In the genomic region with DNA sequence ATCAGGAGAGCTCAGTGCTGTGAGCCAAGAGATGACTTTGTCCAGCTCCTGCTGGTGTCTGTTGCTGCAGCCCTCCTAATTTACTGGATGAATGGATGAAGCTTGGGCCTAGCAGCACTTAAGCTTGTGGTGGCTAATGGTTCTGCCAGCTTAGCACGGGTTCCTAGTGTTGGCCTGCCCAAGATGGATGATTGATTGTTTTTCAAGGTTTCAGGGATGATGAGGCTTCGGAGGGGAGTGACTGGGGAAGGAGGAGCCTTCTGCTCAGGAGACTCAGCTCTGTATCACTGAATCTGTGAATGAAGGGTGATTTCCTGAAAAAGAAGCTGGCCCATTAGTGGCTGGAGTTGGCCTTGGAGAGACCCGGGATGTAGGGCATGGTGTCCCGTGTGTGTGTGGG, we compare ENCODE assay signal across 18 mouse cellular contexts.
DNase-seq lines count a peak whose midpoint lies in the region; ATAC-seq and TF ChIP-seq lines count a peak whose summit lies in the region.
"Had no signal": no experiment of that assay in that cellular context is flagged by ENCODE, and none has a peak within 500 bp of the region (broad histone marks: within the 10 kb centered on the region; RNA-seq: fewer than 3 reads in every experiment).

No protein-coding gene starts in this region.

- peak; percentile 62 for ATAC-seq in hindbrain, embryonic 12.5 days (ENCODE audit: low FRiP score)
- peak; percentile 37; the same call in 1 of the 2 replicates for ATAC-seq in stomach, embryonic 14.5 days (ENCODE audit: insufficient number of reproducible peaks, insufficient read depth, low FRiP score, low read depth)
- no peak for ATAC-seq in stomach, postnatal 0 days (ENCODE audit: low FRiP score, low TSS enrichment)
- ATAC-seq: forebrain, embryonic 14.5 days; liver, postnatal 0 days had no signal

- H3K4me1 ChIP-seq in hindbrain, embryonic 12.5 days: peaks cover 30% of the 10 kb centered on the region
- peaks cover 51% of the 10 kb centered on the region for H3K4me1 ChIP-seq in hindbrain, embryonic 10.5 days (replicated peaks)
- H3K4me1 ChIP-seq in stomach, embryonic 14.5 days (ENCODE audit: control insufficient read depth, insufficient read depth, low read length): 0 out of 2 replicates have a peak, but pooled peaks cover 4% of the 10 kb centered on the region
- H3K4me1 ChIP-seq in stomach, postnatal 0 days (replicated peaks; ENCODE audit: control insufficient read depth, insufficient read depth): no peaks in the 10 kb centered on the region

- no peak overlapping the region for H3K4me3 ChIP-seq in hindbrain, embryonic 12.5 days
- H3K4me3 ChIP-seq in hindbrain, embryonic 10.5 days: no peak overlapping the region
- H3K4me3 ChIP-seq in stomach, embryonic 14.5 days (ENCODE audit: low read depth, low read length): no peak overlapping the region
- H3K4me3 ChIP-seq in stomach, postnatal 0 days (ENCODE audit: low read depth, low read length): no peak overlapping the region
- H3K4me3 ChIP-seq: gastrocnemius, adult 2 months; heart, adult 2 months had no signal

- DNase-seq in adrenal gland, adult 2 months: peak; percentile 29
- no peak for DNase-seq in adrenal gland, postnatal 10 days
- no peak for DNase-seq in hindbrain, embryonic 10.5 days (ENCODE audit: low spot score)
- no peak for DNase-seq in stomach, postnatal 0 days (ENCODE audit: low spot score)
- no peak for DNase-seq in gastrocnemius, postnatal 25 days
- DNase-seq in spleen, postnatal 14 days (ENCODE audit: low spot score in 2 of 2): no peak
- DNase-seq: gastrocnemius, adult 2 months; heart, adult 2 months; heart, postnatal 14 days; kidney, adult 2 months; kidney, postnatal 4 days; liver, postnatal 0 days; lung, postnatal 36 days; right cerebral cortex, postnatal 25 days; thymus, postnatal 14 days had no signal

- no peaks in the 10 kb centered on the region for H3K27me3 ChIP-seq in hindbrain, embryonic 12.5 days
- no peaks in the 10 kb centered on the region for H3K27me3 ChIP-seq in hindbrain, embryonic 10.5 days (ENCODE audit: insufficient read depth, poor library complexity, severe bottlenecking)
- H3K27me3 ChIP-seq in stomach, embryonic 14.5 days (ENCODE audit: control insufficient read depth, insufficient read depth, low read length): no peaks in the 10 kb centered on the region
- H3K27me3 ChIP-seq in stomach, postnatal 0 days (ENCODE audit: control insufficient read depth, insufficient read depth, low read length): no peaks in the 10 kb centered on the region

- H3K4me2 ChIP-seq in hindbrain, embryonic 12.5 days (replicated peaks): no peak overlapping the region
- H3K4me2 ChIP-seq in stomach, embryonic 14.5 days (replicated peaks; ENCODE audit: low read depth, low read length): no peak overlapping the region
- H3K4me2 ChIP-seq in stomach, postnatal 0 days (replicated peaks; ENCODE audit: low read depth): no peak overlapping the region

- H3K27ac ChIP-seq in hindbrain, embryonic 12.5 days: no peak overlapping the region
- no peak overlapping the region; the same call in 1 of the 2 replicates for H3K27ac ChIP-seq in hindbrain, embryonic 10.5 days
- H3K27ac ChIP-seq in stomach, embryonic 14.5 days (ENCODE audit: low read length): no peak overlapping the region
- H3K27ac ChIP-seq in stomach, postnatal 0 days (replicated peaks): no peak overlapping the region
- H3K27ac ChIP-seq: gastrocnemius, adult 2 months; heart, adult 2 months had no signal

- H3K36me3 ChIP-seq in hindbrain, embryonic 12.5 days: no peaks in the 10 kb centered on the region
- H3K36me3 ChIP-seq in hindbrain, embryonic 10.5 days: no peaks in the 10 kb centered on the region
- peaks cover 2% of the 10 kb centered on the region; the same call in 1 of the 2 replicates for H3K36me3 ChIP-seq in stomach, embryonic 14.5 days (ENCODE audit: control insufficient read depth, insufficient read depth, low read length)
- no peaks in the 10 kb centered on the region for H3K36me3 ChIP-seq in stomach, postnatal 0 days (ENCODE audit: control insufficient read depth, insufficient read depth, low read length)

- H3K9me3 ChIP-seq in hindbrain, embryonic 12.5 days (replicated peaks): no peaks in the 10 kb centered on the region
- no peaks in the 10 kb centered on the region for H3K9me3 ChIP-seq in hindbrain, embryonic 10.5 days
- H3K9me3 ChIP-seq in stomach, embryonic 14.5 days (ENCODE audit: control insufficient read depth, low read depth, low read length): no peaks in the 10 kb centered on the region
- no peaks in the 10 kb centered on the region for H3K9me3 ChIP-seq in stomach, postnatal 0 days (ENCODE audit: control insufficient read depth, low read length)

- no peak for TF ChIP-seq CTCF in stomach, postnatal 0 days (IDR thresholded peaks at IDR 0.05; ENCODE audit: low read depth)

- WGBS in hindbrain, embryonic 12.5 days: 40% methylated on average over 4 of the region's 4 CpGs
- WGBS in hindbrain, embryonic 10.5 days: 70% methylated on average over 4 of the region's 4 CpGs
- WGBS in stomach, embryonic 14.5 days: 38% methylated on average over 4 of the region's 4 CpGs
- WGBS in stomach, postnatal 0 days: 48% methylated on average over 4 of the region's 4 CpGs

- H3K9ac ChIP-seq in hindbrain, embryonic 12.5 days: no peak overlapping the region
- no peak overlapping the region for H3K9ac ChIP-seq in stomach, embryonic 14.5 days (replicated peaks; ENCODE audit: low read depth, low read length)
- no peak overlapping the region for H3K9ac ChIP-seq in stomach, postnatal 0 days (ENCODE audit: low read length)
- H3K9ac ChIP-seq: liver, postnatal 0 days had no signal

- no peak for TF ChIP-seq EP300 in stomach, postnatal 0 days (optimal IDR thresholded peaks at IDR 0.05)
